Mouse (Mus musculus): ENCODE data around the gene Bace2. TPM values are rescaled to one million over a fixed set of nuclear protein-coding genes. Genes with fewer than 3 reads are reported as not detected.

Gene Bace2
- polyA plus RNA-seq, 1 experiment from 2014 or later, result 4.7 TPM

Other genes starting within 250 kb of the Bace2 start
- gene Dscam, start 186.0 kb upstream of the Bace2 start, polyA plus RNA-seq (2016; fragmentation: Nextera tagmentation; extraction: Ambion mirVana), result 2.1 and 3.1 TPM in 2 replicates
- gene Mx1, start 106.2 kb downstream of the Bace2 start, polyA plus RNA-seq (2016; fragmentation: Nextera tagmentation; extraction: Ambion mirVana), result 0.06 and 0.19 TPM in 2 replicates
- not detected in 2 replicates for gene Fam3b, start 158.1 kb downstream of the Bace2 start, polyA plus RNA-seq (2016; fragmentation: Nextera tagmentation; extraction: Ambion mirVana)